Mouse (Mus musculus) liver, embryonic 14.5 days (tissue): ENCODE measurements around the gene Ptk6.
A peak's percentile ranks its signal among the peaks of the same experiment; 100 is the strongest.

Experiments
- CTCF ChIP-seq: IDR thresholded peaks from 2 replicates; pipeline ENCODE4 v1.5.1; 2016; ENCODE audit warnings: antibody characterized with exemption, low read depth, control low read depth
- EP300 ChIP-seq: IDR thresholded peaks from 2 replicates; pipeline ENCODE4 v1.6.1; 2016; ENCODE audit warnings: antibody characterized with exemption, low read depth

DNA sequence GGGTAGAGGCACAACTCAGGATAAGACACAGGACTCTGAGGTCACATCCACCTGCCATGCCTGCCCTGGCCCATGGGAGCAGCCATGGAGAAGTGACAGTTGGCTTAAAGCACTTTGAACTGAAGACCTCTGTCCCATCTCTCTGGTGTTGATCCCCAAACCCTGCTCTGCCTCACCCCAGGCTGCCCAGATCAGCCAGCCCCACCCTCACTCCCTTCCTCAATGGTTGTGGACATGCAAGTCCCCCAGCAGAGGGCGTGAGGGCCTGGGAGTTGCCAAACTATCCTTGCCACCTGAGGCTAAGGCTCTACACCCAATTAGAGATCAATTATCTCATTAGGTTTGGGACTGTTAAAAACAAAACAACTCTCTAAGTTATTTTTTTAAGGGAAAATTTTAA is 48.8 kb downstream of the Ptk6 start:
- peak; percentile 74 for TF ChIP-seq CTCF
- no peak for TF ChIP-seq EP300
